Mouse (Mus musculus) lung, adult 18-20 months (tissue): ENCODE results near the gene Chchd1.
A peak's percentile ranks its signal among the peaks of the same experiment; 100 is the strongest.
"Not testable (repeated sequence)": the region's sequence is repeated elsewhere in the genome, so short reads cannot be mapped to it uniquely, and the experiment has no call there.

Source experiments
- DNase-seq, 2 experiments: peaks; one replicate each; pipeline ENCODE4 v3.0.0; 2022; ENCODE audit warnings: mixed read lengths in 2 of 2

The Chchd1 gene

GRCm38 (mm10) chr14:20689009-20689408, 13.8 kb upstream of the Chchd1 start:
- no peak for DNase-seq

DNA sequence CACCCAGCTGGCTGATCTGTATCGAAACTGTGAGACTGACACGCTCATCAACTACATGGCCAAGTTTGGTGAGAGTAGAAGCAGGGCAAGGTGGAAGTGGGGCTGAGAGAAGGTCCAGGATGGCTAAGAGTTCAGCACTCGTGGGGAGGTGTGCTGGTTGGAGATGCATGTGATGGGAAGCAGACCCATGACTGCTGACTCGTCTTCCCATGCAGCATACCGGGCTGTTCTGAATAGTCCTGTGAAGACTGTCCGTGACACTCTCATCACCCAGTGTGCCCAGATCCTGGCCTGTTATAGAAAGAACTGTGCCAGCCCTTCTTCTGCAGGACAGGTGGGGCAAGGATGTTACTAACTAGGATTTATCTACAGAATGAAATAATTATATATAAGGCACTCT, 11.0 kb upstream of the Chchd1 start:
- DNase-seq = no peak

- DNase-seq = no peak
Measured at GRCm38 (mm10) chr14:20693589-20694101, 9.2 kb upstream of the Chchd1 start.

GRCm38 (mm10) chr14:20694185-20694883, 8.5 kb upstream of the Chchd1 start:
- DNase-seq = no peak

DNA sequence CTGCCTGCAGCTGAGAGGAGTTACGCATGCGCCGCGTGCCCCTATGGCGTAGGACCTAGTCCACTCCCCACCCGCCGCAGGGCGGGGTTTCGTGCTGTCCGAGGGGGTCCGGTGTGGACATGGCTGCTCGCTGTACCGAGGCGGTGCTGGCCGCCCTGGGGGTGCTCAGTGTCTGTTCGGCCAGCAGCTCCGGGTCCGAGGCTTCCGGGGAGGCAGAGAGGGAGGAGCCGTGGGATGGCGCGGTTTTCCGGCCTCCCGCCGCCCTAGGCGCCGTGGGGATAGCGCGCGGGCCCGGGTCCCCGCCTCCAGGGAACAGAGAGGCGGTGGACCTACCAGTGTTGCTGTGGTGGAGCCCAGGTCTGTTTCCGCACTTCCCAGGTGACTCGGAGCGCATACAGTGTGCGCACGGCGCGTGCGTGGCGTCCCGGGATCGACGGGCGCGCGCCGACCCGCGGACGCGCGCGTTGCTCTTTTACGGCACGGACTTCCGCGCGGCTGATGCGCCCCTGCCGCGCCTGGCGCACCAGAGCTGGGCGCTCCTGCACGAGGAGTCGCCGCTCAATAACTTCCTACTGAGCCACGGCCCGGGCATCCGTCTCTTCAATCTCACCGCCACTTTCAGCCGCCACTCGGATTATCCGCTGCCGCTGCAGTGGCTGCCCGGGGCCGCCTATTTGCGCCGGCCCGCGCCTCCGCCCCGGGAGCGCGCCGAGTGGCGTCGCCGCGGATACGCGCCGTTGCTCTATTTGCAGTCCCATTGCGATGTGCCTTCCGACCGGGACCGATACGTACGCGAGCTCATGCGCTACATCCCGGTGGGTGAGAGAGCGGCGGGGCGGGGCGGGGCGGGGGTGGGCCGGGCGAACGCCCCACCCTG, 7.7 kb upstream of the Chchd1 start, which contains the start of gene Fut11:
TSS of gene Fut11 (plus strand) at position 85 of the 877 bp plus-strand sequence.
- DNase-seq = peak; percentile 87 to 91

DNA sequence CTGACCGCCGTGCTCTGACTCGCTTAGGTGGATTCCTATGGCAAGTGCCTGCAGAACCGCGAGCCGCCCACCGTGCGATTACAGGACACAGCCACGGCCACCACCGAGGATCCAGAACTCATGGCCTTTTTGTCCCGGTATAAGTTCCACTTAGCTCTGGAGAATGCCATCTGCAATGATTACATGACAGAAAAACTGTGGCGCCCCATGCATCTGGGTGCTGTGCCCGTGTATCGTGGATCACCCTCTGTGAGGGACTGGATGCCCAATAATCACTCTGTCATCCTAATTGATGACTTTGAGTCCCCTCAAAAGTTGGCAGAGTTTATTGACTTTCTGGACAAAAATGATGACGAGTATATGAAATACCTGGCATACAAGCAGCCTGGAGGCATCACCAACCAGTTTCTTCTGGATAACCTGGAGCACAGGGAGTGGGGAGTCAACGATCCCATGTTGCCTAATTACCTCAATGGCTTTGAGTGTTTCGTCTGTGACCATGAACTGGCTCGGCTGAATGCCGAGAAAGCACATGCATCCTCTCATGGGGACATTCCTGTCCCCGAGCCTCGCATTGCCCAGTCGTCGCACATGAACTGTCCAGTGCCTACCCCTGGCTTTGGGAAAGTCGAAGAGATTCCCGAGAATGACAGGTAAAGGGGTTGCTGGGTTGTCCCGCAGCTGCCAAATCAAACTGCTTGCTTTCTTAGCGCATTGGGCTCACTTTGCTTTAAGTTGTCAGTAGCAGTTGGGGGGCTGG, 6.9 kb upstream of the Chchd1 start:
- peak; percentile 21 to 25 for DNase-seq

DNA sequence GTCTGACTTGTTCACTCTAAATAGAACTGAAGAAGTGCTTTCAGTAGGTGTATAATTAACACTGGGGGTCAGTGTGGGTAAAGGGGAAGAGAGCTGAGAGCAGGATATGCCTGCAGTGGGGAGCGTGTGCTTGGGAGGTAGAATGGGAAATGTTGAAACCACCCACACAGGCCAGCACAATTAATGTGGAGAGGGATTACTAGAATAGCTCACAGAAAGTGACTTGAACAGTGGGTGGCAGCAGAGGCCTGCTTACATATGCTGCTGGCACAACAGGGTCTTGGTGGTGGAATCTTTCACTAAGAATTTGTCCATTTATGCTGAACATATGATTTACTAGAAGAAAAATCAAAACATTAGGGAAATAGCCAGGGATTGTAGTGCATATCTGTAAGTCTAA, 5.8 kb upstream of the Chchd1 start:
- DNase-seq = peak; percentile 33 to 53

DNA sequence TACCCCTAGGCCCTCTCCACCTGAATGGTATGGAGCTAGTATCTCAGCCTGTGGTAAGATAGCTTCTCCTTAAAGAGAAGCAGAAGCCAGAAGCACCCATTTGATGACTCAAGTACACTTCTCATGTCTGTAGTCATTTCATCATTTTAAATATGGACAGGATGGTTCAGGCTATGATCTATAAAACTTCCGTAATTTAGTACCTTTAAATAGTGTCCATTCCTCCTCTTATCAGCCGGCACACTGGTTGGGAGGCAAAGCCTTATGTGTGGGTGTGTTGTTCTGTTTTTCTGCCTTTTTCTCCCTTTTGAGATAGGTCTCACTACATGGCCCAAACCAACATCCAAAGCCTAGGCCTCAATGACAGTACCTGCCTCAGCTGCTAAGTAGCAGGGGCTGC, 4.3 kb upstream of the Chchd1 start:
- DNase-seq = no peak

DNA sequence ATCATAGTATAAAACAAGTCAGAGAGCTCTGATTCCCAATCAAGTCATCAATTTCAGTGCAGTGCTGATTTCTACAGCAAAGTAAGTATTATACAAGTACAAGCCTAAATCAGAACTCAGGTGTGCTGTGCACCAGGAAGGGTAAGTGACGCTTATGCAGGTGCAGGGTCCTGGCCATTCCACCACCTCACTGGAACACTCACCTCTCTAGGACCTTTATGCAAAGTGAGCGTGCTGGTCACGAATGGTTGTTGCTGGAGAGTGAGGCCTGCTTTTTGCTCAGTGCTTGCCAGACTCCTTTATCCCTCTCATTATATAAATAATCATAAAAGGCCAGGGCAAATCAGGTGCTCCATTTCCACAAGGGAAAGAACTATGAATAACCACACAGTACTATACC, 2.4 kb upstream of the Chchd1 start:
- DNase-seq = no peak

DNA sequence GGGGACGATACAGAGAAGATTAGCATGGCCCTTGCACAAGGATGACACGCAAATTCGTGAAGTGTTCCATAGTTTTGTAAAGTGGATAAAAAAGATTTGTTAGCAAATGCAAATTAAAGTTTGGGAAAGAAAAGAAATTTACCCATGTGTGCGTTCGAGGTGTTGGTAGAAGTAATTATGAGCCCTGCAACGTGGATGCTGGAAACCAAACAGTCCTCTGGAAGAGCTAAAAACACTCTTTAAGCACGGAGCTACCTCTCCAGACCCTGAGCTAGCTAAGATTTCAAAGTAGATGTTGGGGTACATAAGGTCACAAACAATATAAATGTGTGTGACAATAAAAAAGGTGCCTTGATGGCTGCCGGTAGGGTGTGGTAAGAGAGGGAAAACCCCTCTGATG, 1.3 kb upstream of the Chchd1 start:
- DNase-seq = no peak

- no peak for DNase-seq
Measured at GRCm38 (mm10) chr14:20702096-20702740, 588 bp upstream of the Chchd1 start.

GRCm38 (mm10) chr14:20703461-20703860, 655 bp downstream of the Chchd1 start:
- not testable (repeated sequence) for DNase-seq

- peak; percentile 90 to 91 for DNase-seq
Measured at GRCm38 (mm10) chr14:20707201-20708190, 4.7 kb downstream of the Chchd1 start, which contains the start of gene Zswim8. Zswim8 (plus strand) TSS chr14:20707552.

DNA sequence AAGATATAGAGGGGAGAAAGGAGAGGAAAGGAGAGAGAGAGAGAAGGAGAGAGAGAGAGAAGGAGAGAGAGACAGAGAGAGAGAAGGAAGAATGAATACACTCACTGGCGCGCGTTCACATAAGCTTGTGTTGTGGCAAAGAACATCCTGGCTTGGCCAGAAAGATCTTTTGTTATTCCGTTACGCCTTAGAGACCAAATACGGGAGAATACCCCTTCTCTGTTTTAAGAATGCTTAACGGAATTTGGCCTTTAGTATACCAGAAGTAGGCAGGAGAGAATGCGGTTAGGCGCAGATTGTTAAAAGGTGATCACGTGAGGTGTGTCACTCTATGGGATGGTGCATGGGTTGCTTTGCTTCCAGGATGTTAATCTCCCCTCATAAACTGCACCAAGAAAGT, 5.4 kb downstream of the Chchd1 start:
- no peak for DNase-seq

GRCm38 (mm10) chr14:20713832-20714231, 11.0 kb downstream of the Chchd1 start:
- DNase-seq = no peak

- no peak for DNase-seq
Measured at GRCm38 (mm10) chr14:20718443-20718842, 15.6 kb downstream of the Chchd1 start.

DNA sequence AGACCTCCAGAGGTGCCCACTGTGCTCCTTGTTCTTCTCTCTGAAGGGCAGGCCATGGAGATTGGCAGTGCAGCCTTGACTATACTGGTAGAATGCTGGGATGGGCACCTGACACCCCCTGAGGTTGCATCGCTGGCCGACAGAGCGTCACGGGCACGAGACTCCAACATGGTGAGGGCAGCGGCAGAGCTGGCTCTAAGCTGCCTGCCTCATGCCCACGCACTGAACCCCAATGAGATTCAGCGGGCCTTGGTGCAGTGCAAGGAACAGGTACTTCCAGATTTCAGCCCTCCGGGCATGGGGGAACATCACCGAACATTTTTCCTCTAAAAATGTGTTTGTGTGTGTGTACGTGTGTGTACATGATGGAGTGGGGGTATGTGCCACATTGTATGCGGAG, 17.0 kb downstream of the Chchd1 start:
- no peak for DNase-seq

DNA sequence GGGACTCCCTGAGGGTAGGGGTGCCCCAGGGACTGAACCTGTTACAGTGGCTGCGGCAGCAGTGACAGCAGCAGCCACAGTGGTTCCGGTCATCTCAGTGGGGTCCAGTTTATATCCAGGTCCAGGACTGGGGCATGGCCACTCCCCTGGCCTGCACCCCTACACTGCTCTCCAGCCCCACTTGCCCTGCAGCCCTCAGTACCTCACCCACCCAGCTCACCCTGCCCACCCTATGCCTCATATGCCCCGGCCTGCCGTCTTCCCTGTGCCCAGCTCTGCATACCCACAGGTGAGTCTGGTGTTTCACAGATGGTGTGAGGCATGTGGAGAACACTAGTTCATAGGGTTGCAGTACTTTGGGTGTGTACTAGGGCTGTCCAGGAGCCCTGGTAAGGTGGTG, 18.6 kb downstream of the Chchd1 start:
- DNase-seq = no peak

GRCm38 (mm10) chr14:20723006-20723405, 20.2 kb downstream of the Chchd1 start:
- no peak for DNase-seq

- DNase-seq = peak; percentile 37 to 48
Measured at GRCm38 (mm10) chr14:20724043-20724442, 21.2 kb downstream of the Chchd1 start.
